10 mouse cellular contexts compared by ENCODE assay signal in genomic region chr11:50886231-50886932, GRCm38 (mm10). TPM values are rescaled to one million over a fixed set of nuclear protein-coding genes. Genes with fewer than 3 reads are reported as not detected.
DNase-seq lines count a peak whose midpoint lies in the region; ATAC-seq and TF ChIP-seq lines count a peak whose summit lies in the region.
"Had no signal": no experiment of that assay in that cellular context is flagged by ENCODE, and none has a peak within 500 bp of the region (broad histone marks: within the 10 kb centered on the region; RNA-seq: fewer than 3 reads in every experiment).

No protein-coding gene starts in this region.

- no peak for TF ChIP-seq CTCF in kidney, adult 2 months (conservative IDR thresholded peaks at IDR 0.05; ENCODE audit: insufficient read depth, insufficient read length, low read depth, low read length)

- no peaks in the 10 kb centered on the region for H3K9me3 ChIP-seq in forebrain, embryonic 10.5 days
- H3K9me3 ChIP-seq in kidney, embryonic 16.5 days (ENCODE audit: low read length), result no peaks in the 10 kb centered on the region
- H3K9me3 ChIP-seq in neural tube, embryonic 13.5 days, result 0 out of 2 replicates have a peak, but pooled peaks cover 2% of the 10 kb centered on the region

- no peak overlapping the region for H3K27ac ChIP-seq in kidney, adult 2 months (ENCODE audit: insufficient read depth, low read depth, low read length)
- peak overlapping the region; percentile 90 for H3K27ac ChIP-seq in forebrain, embryonic 10.5 days
- H3K27ac ChIP-seq in kidney, embryonic 16.5 days (ENCODE audit: low read length), result no peak overlapping the region
- H3K27ac ChIP-seq in neural tube, embryonic 13.5 days (replicated peaks), result no peak overlapping the region

- H3K4me1 ChIP-seq in kidney, adult 2 months (ENCODE audit: control insufficient read depth, insufficient read depth, low read length), result no peaks in the 10 kb centered on the region
- H3K4me1 ChIP-seq in forebrain, embryonic 10.5 days, result peaks cover 21% of the 10 kb centered on the region
- H3K4me1 ChIP-seq in kidney, embryonic 16.5 days (ENCODE audit: insufficient read depth, low read length), result peaks cover 8% of the 10 kb centered on the region; the same call in 1 of the 2 replicates
- peaks cover 25% of the 10 kb centered on the region for H3K4me1 ChIP-seq in neural tube, embryonic 13.5 days (replicated peaks)

- H3K9ac ChIP-seq in kidney, embryonic 16.5 days (replicated peaks; ENCODE audit: low read length), result peak overlapping the region; percentile 73
- peak overlapping the region; percentile 77 for H3K9ac ChIP-seq in neural tube, embryonic 13.5 days

- H3K27me3 ChIP-seq in kidney, adult 2 months (replicated peaks; ENCODE audit: control insufficient read depth, insufficient read depth, low read length), result no peaks in the 10 kb centered on the region
- H3K27me3 ChIP-seq in forebrain, embryonic 10.5 days (ENCODE audit: poor library complexity, severe bottlenecking), result no peaks in the 10 kb centered on the region
- H3K27me3 ChIP-seq in kidney, embryonic 16.5 days (ENCODE audit: insufficient read depth, low read length), result no peaks in the 10 kb centered on the region
- H3K27me3 ChIP-seq in neural tube, embryonic 13.5 days, result no peaks in the 10 kb centered on the region

- WGBS in kidney, adult 2 months, result 42% methylated on average over 8 of the region's 8 CpGs
- WGBS in forebrain, embryonic 10.5 days, result 59% methylated on average over 8 of the region's 8 CpGs
- 34% methylated on average over 8 of the region's 8 CpGs for WGBS in kidney, embryonic 16.5 days
- WGBS in neural tube, embryonic 13.5 days, result 47% methylated on average over 8 of the region's 8 CpGs

- no peak overlapping the region for H3K4me3 ChIP-seq in kidney, adult 2 months (ENCODE audit: insufficient read depth, low read depth, low read length)
- peak overlapping the region; percentile 59 for H3K4me3 ChIP-seq in forebrain, embryonic 10.5 days
- H3K4me3 ChIP-seq in kidney, embryonic 16.5 days (ENCODE audit: low read length), result peak overlapping the region; percentile 54
- peak overlapping the region; percentile 53 for H3K4me3 ChIP-seq in neural tube, embryonic 13.5 days

- no peak for ATAC-seq in kidney, embryonic 16.5 days (ENCODE audit: low FRiP score, low TSS enrichment)
- peak; percentile 12; the same call in 1 of the 2 replicates for ATAC-seq in neural tube, embryonic 13.5 days (ENCODE audit: low read depth)

- peak; percentile 12 for DNase-seq in kidney, adult 2 months
- DNase-seq in kidney, adult 11 months, result no peak
- peak; percentile 79 for DNase-seq in adrenal gland, postnatal 14 days
- DNase-seq in forebrain, embryonic 10.5 days (ENCODE audit: extremely low spot score, low spot score), result no peak
- DNase-seq in thymus, postnatal 10 days (ENCODE audit: low spot score in 2 of 2), result no peak
- no peak for DNase-seq in thymus, postnatal 25 days

- peak overlapping the region; percentile 70 for H3K4me2 ChIP-seq in kidney, embryonic 16.5 days (replicated peaks; ENCODE audit: low read depth, low read length)
- peak overlapping the region; percentile 83 for H3K4me2 ChIP-seq in neural tube, embryonic 13.5 days

- no peaks in the 10 kb centered on the region for H3K36me3 ChIP-seq in kidney, adult 2 months (ENCODE audit: control insufficient read depth, insufficient read depth, low read length)
- H3K36me3 ChIP-seq in forebrain, embryonic 10.5 days (replicated peaks), result peaks cover 48% of the 10 kb centered on the region
- peaks cover 16% of the 10 kb centered on the region for H3K36me3 ChIP-seq in kidney, embryonic 16.5 days (ENCODE audit: insufficient read depth, low read length)
- H3K36me3 ChIP-seq in neural tube, embryonic 13.5 days, result peaks cover 36% of the 10 kb centered on the region
- H3K36me3 ChIP-seq: G1E had no signal

- no peak for TF ChIP-seq POLR2A in kidney, adult 2 months (IDR thresholded peaks at IDR 0.05; ENCODE audit: low read depth, low read length)

RNA-seq across cellular contexts. Expression of gene Zfp454, which starts 1.1 kb away (rescaled TPM):
- polyA plus RNA-seq in kidney, adult 2 months (2012; rRNA removed), result 0.92 and 0.99 TPM in 2 replicates
- 2.5 and 3.0 TPM in 2 replicates for total RNA-seq in adrenal gland, postnatal 14 days (2021)
- 13.3 and 14.0 TPM in 2 replicates for polyA plus RNA-seq in forebrain, embryonic 10.5 days (2016; fragmentation: Nextera tagmentation; extraction: Ambion mirVana)
- polyA plus RNA-seq in kidney, embryonic 16.5 days (2015; fragmentation: Nextera tagmentation; extraction: Ambion mirVana), result 8.6 and 9.6 TPM in 2 replicates
- polyA plus RNA-seq in neural tube, embryonic 13.5 days (2015; fragmentation: Nextera tagmentation; extraction: Ambion mirVana), result 11.7 and 14.1 TPM in 2 replicates
- total RNA-seq: hematopoietic stem cell, adult 5-6 weeks had no signal
- polyA plus RNA-seq: G1E had no signal

RNA-seq across cellular contexts. Expression of gene Zfp2, which starts 29.6 kb away (rescaled TPM):
- 2.6 and 2.7 TPM in 2 replicates for polyA plus RNA-seq in kidney, adult 2 months (2012; rRNA removed)
- total RNA-seq in adrenal gland, postnatal 14 days (2021), result 5.0 and 6.0 TPM in 2 replicates
- polyA plus RNA-seq in forebrain, embryonic 10.5 days (2016; fragmentation: Nextera tagmentation; extraction: Ambion mirVana), result 25.8 and 26.4 TPM in 2 replicates
- polyA plus RNA-seq in kidney, embryonic 16.5 days (2015; fragmentation: Nextera tagmentation; extraction: Ambion mirVana), result 15.4 and 18.2 TPM in 2 replicates
- 38.6 and 43.2 TPM in 2 replicates for polyA plus RNA-seq in neural tube, embryonic 13.5 days (2015; fragmentation: Nextera tagmentation; extraction: Ambion mirVana)
- total RNA-seq: G1E had no signal
- polyA plus RNA-seq: G1E had no signal

RNA-seq across cellular contexts. Expression of gene Grm6, which starts 35.9 kb away (rescaled TPM):
- polyA plus RNA-seq in kidney, adult 2 months (2012; rRNA removed), result 0.03 TPM in 1 of 2 replicates, not detected in the other
- total RNA-seq in adrenal gland, postnatal 14 days (2021), result 0.07 and 1.1 TPM in 2 replicates
- not detected in 2 replicates for polyA plus RNA-seq in forebrain, embryonic 10.5 days (2016; fragmentation: Nextera tagmentation; extraction: Ambion mirVana)
- polyA plus RNA-seq in kidney, embryonic 16.5 days (2015; fragmentation: Nextera tagmentation; extraction: Ambion mirVana), result 0.10 TPM in 1 of 2 replicates, not detected in the other
- polyA plus RNA-seq in neural tube, embryonic 13.5 days (2015; fragmentation: Nextera tagmentation; extraction: Ambion mirVana), result not detected in 2 replicates

RNA-seq across cellular contexts. Expression of gene Zfp879, which starts 45.0 kb away (rescaled TPM):
- polyA plus RNA-seq in kidney, adult 2 months (2012; rRNA removed), result 0.58 and 0.64 TPM in 2 replicates
- 0.79 and 0.82 TPM in 2 replicates for total RNA-seq in adrenal gland, postnatal 14 days (2021)
- 0.84 and 0.86 TPM in 2 replicates for polyA plus RNA-seq in forebrain, embryonic 10.5 days (2016; fragmentation: Nextera tagmentation; extraction: Ambion mirVana)
- polyA plus RNA-seq in kidney, embryonic 16.5 days (2015; fragmentation: Nextera tagmentation; extraction: Ambion mirVana), result 0.72 and 1.0 TPM in 2 replicates
- 0.99 and 1.5 TPM in 2 replicates for polyA plus RNA-seq in neural tube, embryonic 13.5 days (2015; fragmentation: Nextera tagmentation; extraction: Ambion mirVana)
- polyA plus RNA-seq: G1E had no signal

RNA-seq across cellular contexts. Expression of gene Zfp354b, which starts 45.1 kb away (rescaled TPM):
- polyA plus RNA-seq in kidney, adult 2 months (2012; rRNA removed), result 0.49 and 0.75 TPM in 2 replicates
- 2.1 and 2.9 TPM in 2 replicates for total RNA-seq in adrenal gland, postnatal 14 days (2021)
- polyA plus RNA-seq in forebrain, embryonic 10.5 days (2016; fragmentation: Nextera tagmentation; extraction: Ambion mirVana), result 0.77 and 1.3 TPM in 2 replicates
- polyA plus RNA-seq in kidney, embryonic 16.5 days (2015; fragmentation: Nextera tagmentation; extraction: Ambion mirVana), result 1.7 and 1.9 TPM in 2 replicates
- 3.2 and 4.1 TPM in 2 replicates for polyA plus RNA-seq in neural tube, embryonic 13.5 days (2015; fragmentation: Nextera tagmentation; extraction: Ambion mirVana)
- polyA plus RNA-seq: G1E had no signal

Comparison
In these comparisons a context has a peak if more than half of its experiments do, and no peak if none do; other contexts are left out.
1. DNase-seq: peak in kidney, adult 2 months (single experiment) and adrenal gland, postnatal 14 days (single experiment); none in kidney, adult 11 months (single experiment), forebrain, embryonic 10.5 days (single experiment), thymus, postnatal 10 days (0 of 2) and thymus, postnatal 25 days (single experiment).